Mouse (Mus musculus): Measurements from ENCODE around the gene Pik3cb.

Pik3cb gene

DNA sequence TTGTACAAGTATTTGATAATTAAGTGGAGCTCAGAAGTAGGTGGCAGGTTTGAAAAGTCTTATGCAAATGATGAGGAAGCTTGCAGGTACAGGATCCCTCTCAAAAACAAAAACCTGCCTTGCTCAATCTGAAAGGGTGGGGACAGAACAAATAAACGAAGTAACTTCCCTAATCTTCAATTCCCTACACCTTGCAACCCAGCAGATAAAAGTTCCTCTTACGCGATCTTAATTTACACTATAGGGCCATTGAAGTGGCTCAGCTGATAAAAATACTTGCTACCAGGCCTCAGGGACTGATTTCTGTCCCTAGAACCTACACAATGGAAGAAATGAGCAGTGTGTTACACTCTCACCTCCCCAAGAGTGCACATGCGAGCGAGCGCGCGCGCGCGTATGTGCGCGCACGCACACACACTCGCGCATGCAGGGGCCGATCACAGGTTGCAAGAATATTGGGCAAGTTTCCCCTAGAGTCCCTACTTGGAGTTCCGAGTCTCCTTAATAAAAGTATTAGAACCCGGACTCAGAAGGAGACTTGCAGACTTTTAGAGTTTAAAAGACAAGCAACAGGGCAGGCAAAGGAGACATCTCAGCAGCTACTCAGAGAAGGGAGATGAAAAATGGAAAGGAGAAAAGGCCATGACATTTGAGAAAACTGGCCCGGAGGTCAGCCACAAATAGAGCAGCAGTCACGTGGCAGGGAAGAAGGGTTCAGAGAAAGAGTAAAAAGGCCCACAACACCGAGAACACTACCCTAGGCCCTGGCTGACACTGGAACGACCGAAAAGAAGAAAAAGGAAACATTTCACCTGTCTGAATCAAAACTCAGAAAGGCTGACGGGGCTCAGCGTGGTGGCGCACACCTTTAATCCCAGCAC is 6.7 kb upstream of the Pik3cb start:
- no peak for DNase-seq

DNA sequence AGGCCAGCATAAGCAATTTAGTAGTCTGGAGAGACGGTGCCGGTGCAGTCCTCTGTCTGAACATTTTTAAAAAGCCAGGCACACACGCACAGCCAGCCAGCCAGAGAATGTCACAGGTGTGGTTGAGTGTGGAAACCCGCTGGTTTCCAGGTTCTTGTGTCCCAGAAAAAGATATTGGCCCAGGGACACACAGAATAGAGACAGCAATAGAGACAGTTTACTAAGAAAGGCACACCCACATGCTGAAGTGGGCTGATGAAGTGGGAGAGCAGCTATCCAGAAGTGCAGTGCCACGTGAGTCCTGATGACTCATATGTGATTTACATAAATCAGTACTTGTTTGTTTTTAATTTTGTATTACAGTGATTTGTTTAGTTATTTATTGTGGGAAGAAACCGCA is 5.3 kb upstream of the Pik3cb start:
- DNase-seq = no peak

DNA sequence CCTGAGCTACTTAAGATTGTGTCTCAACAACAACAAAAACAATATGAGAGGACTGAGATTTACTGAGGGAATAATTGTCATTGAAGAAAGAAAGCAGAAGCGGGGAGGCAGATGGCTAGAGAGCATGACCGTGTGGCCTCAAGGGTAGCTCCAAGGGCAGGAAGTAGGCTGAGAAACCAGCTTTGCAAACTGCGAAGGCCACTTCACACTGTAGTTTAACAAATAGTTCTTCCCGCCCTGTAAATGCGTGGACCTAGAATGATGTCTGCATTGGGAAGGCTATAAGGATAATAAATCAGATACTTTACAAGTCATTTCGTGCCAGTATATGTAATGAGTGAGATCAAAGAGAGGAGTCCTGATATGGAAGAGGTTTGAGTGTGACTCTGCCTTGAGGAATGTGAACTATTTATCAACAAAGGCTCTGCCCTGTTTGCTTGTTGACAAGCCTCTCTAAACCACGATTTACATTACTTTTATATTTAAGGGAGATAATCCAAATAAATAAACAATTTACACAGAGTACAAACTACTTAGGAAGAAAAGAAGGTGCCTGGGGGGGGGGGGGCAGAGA is 4.1 kb upstream of the Pik3cb start:
- DNase-seq = no peak

- DNase-seq = no peak
Observed at GRCm38 (mm10) chr9:99141618-99142017, 1.2 kb upstream of the Pik3cb start.

GRCm38 (mm10) chr9:99141171-99141570 is 750 bp upstream of the Pik3cb start:
- no peak for DNase-seq

DNA sequence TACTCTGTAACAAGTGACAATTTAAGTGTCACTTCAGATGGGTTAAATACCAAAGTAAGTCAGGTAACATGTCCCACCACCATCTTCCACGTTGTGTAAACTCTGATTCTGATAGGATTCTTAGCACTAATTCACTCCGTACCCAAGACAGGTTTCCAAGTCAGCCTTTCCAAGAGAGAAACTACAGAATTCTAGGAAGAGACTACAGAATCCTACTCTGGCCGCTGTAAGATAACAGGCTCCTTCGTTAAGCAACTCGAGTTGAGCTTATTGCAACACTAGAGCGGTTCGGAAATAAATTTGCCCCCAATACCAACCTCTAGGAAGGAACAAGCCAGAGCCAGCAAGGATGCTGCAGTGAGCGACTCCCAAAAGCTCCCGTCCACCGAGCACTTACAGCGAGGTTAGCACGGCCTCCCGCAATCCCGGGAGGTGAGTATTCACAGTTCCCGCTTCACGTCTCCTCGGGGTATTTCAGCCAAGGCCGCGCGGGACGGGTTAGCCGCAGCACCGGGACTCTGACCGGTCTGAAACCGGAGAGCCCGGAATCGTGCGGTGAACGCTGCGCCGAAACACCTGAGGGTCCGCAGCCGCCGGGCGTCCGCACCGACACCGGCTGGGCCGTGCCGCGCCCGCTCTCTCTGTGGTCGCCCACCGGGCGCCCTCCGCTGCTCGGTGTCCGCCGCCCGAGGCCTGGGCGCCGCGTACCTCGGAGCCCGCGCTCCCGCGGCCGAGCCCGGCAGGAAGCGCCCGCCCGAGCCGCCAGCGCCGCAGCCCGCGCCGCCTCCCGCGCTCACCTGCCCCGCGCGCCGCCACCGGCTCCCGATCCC is 1.0 kb downstream of the Pik3cb start:
- DNase-seq = peak; percentile 60

DNA sequence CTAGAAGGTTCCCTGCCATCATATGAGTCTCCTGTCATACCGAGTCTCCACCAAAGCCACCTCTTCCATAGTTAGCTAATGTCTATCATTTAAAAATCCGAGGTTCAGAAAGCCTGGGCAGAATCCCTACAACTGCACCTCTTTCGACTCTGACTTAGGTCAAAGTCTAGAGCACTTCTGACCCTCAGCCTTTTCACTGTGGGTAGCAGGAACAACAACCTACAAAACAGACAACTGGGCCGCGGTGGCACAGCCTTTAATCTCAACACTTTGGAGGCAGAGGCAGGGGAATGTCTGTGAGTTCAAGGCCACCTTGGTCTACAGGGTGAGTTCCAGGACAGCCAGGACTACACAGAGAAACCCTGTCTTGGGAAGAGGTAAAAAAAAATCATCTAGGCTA is 3.1 kb downstream of the Pik3cb start:
- no peak for DNase-seq

- no peak for DNase-seq
Observed at GRCm38 (mm10) chr9:99131951-99132470, 8.4 kb downstream of the Pik3cb start.

GRCm38 (mm10) chr9:99131119-99131518 is 9.3 kb downstream of the Pik3cb start:
- DNase-seq = no peak

DNA sequence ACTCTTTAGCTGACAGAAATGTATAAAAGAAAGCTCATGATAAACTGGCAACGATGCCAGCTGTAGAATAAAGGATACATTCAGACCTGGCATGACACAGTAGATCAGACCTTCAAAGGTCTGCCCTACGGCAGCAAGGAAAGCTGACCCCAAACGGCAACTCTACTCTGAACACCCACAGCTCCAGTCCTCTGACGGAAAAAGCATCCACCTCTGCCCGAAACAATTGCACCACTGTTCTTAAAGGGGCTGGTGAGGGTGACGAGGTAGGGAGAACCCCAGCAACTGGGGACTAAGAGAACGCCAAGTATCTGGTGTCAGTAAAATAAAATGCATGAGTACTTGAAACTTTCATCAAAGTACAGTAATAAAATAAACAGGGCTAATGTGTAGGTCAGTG is 12.8 kb downstream of the Pik3cb start:
- DNase-seq = no peak

DNA sequence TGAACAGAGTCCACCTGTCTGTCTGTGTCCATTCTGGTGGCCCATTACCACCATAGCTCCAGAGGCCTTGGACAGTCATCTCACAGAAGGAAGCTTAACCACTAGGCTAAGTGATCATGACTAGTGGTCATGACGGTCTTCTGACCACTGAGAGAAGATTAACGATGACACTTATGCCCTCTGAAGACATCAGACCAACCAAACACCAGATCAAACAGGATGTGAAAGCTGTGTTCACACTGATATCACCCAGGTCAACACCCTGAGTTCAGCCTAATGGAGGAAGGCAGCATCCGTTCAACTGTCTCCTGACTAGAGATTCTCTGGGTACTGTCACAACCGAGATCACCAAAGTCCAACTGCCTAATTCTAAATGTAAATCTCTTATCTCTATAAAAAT is 17.7 kb downstream of the Pik3cb start:
- DNase-seq = no peak

DNA sequence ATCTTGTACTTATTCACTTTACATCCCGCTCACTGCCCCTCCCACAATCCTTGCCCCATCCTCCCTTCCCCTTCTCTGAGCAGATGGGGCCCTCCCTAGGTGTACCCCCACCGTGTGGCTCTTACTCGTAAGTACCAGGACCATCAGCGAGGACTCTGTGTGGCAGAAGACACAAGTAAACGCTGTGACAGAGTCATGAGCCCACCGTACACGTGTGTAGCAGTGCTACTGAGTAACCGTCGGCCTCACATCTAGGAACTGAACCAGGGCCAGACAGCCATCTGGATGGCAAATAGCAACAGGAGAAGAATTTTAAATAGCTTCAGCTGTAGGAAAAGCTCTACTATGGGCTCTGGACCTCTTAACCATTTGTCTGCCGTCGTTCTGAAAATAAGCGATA is 28.0 kb downstream of the Pik3cb start:
- peak; percentile 13 for DNase-seq

- no peak for DNase-seq
Observed at GRCm38 (mm10) chr9:99111085-99111484, 29.3 kb downstream of the Pik3cb start.

GRCm38 (mm10) chr9:99110213-99110612 is 30.2 kb downstream of the Pik3cb start:
- DNase-seq = no peak

DNA sequence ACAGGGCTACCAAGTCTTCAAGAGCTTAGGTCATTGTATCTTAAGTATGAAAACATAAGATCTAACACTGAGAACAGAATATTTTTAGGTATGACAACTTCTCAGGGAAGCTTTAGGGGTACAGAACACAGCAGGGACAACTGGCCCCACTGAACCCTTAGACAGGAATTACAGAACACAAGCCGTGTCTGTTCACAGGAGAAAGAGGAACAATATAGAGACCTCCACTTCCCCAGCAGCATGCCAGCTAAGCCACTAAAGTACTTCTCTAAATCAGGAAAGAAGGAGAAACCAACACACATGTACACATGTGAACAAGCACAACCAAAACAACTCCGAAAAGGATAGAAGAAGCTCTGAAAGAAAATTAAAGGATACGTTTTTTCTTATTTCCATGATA is 30.8 kb downstream of the Pik3cb start:
- no peak for DNase-seq

GRCm38 (mm10) chr9:99104449-99104848 is 36.0 kb downstream of the Pik3cb start:
- DNase-seq = no peak

DNA sequence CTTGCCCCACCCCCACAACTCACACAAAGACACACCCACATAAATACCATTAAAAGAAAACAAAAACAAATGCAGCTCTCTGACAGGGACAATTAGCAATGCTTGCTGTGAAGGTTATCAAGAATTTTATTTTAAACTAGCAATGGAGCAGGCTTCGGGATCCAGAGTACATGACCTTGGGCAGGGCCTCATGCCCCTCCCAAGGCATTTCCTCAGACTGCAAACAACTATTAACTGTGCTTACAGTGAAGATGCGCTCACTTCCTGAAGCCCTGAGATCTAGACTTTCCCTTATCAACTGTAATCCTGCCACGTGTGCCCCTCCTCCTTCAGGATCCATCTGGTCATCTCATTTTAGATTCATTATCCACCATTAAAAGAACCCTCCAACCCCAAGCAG is 36.6 kb downstream of the Pik3cb start:
- DNase-seq = no peak

DNA sequence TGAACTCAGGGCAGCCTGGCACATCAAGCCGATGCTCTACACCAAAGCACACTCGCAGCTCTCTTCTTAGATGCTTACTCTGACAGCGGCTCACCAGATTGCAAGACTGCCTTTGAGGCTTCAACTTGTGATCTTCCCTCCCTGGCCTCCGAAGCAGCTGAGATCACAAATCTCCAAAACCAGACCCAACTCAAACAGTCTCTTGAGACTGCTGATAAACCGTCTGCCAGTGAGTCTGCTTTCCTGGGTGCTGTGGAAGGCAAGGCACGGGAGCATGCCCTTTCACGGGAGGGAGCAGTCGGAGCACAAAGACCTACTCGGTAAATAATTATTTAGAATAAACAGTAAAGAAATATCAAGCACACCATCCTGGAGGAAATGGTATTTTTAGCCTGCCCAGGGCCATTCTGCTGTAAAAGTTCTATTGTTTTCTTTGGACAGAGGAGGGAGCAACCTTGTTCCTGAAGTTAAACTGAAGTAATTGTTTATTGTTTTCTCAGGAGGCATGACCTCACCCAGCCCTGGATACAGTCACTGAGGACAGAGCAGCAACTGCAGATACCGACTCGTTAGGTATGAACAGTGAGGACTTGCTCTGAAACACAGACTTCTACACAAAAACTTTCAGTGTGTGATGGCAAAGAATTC is 41.8 kb downstream of the Pik3cb start:
- DNase-seq = no peak

DNA sequence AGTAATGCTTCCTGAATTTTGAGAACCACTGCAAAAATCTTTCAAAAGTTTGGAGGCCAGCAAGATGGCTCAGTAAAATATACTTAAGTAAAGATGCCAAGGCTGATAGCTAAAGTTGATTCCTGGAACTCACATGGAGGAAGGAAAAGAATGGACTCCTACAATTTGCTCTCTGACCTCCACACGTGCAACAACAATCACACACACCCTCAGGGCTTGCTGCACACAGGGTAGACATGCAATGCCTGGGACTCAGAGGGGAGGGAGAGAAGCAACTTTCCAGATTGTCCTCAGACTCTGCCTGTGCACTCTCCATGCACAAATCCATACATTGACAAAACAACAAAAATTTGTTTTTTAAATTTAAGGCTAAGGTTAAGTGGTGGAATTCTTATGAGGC is 42.8 kb downstream of the Pik3cb start:
- no peak for DNase-seq

DNA sequence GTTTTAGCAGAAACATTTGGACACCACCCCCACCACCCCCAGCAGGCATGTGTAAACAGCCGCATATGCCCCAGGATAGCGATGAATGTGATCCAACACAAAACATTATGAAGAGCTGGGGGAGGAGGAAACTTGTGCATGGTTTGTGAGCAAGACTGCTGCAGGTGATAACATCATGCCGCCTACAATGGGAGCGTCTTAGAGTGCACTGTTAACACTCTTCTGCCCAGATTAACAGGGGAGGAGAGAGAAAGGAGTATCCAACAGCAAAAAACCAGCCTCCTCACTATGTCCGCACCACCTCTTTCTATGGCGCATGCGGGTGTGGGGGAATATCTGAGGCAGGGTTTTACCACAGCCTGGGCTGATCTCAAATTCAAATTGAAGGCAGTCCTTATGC is 45.2 kb downstream of the Pik3cb start:
- DNase-seq = no peak

DNA sequence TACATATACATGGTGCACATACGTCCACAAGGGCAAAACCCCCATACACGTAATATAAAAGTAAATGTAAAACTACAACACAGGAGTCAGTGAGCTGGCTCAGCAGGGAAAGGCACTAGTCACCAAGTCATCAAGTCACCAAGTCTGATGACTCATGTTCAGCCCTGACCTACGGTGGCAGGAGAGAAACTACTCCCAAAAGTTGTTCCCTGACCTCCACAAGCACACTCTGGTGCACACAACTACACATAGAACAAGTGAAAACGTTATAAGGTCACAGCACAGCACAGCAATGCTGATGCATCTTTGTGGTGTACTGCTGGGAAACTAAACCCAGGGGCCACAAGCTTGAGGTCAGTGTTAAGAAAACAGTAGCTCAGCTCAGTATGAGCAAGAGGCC is 49.9 kb downstream of the Pik3cb start:
- DNase-seq = no peak

DNA sequence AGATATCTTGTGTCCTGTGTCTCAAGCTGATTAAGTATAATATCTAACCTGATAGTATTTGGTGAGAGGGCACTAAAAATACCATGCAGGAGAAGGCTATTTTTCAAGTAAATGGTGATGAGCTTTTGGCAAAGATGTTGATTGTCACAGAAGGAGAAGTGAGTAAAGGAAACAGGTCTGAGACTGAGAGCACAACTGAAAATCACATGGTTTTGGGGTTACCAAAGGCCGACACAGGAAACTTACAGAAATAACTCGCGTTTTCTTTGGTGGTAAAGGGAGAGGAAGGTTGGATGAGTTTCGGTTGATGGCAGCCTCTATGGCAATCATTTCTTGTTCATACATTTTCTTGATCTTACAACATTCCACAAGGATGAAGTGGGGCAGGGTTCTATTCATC is 50.5 kb downstream of the Pik3cb start:
- DNase-seq = no peak

DNA sequence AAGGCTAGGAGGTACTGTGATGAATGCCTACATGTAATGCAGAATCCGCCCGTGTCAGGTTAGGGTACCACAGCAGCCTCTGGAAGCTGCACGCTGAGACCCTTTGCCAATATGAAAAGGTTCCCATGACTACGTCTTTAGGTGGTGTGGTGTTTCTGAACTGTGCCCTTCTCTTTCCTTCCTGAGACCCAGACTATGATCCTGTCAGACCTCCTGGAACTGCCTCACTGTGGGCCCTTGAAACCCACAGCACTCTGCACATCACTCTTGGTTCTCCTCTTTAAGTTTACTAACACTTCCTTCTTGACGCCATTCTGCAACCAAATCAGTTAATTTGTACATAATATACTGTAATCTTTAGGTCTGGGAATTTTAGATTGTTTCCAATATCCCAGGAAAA is 58.7 kb downstream of the Pik3cb start:
- DNase-seq = no peak

All from embryo, embryonic 11 days (tissue).